ENCODE assay signal across 9 mouse cellular contexts in the genomic region with DNA sequence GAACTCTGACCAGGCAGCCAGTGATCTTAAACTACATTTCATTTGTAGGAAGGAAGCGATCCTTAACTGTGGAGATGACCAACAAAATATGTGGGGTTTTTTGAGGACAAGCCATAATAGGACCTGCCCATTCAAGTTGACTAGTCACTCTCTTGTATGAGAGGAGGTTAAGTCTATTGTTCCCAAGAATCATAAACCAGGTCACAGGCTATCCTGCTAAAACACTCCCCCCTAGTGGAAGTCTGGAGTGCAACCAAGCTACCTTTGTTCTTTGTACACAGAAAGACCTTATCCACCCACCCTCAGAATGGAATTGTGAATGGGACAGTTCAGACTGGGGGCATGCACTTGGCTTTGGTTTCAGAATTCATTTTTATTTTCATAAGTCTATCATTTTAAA. TPM values are rescaled to one million over a fixed set of nuclear protein-coding genes. Genes with fewer than 3 reads are reported as not detected.
DNase-seq lines count a peak whose midpoint lies in the region; TF ChIP-seq lines count a peak whose summit lies in the region.
"Had no signal": no experiment of that assay in that cellular context is flagged by ENCODE, and none has a peak within 500 bp of the region (broad histone marks: within the 10 kb centered on the region; RNA-seq: fewer than 3 reads in every experiment).

No protein-coding gene starts in this region.

- H3K4me1 ChIP-seq in heart, embryonic 10.5 days, result peaks cover 18% of the 10 kb centered on the region

- TF ChIP-seq CTCF in brain, embryonic 14.5 days (IDR thresholded peaks at IDR 0.05; ENCODE audit: borderline replicate concordance, extremely low read depth, insufficient read depth, insufficient read length), result peak; percentile 56; the same call in 1 of the 2 replicates

- H3K27ac ChIP-seq in heart, embryonic 10.5 days, result no peak overlapping the region
- H3K27ac ChIP-seq: limb, embryonic 12.5 days had no signal

- TF ChIP-seq POLR2A in brain, embryonic 14.5 days (IDR thresholded peaks at IDR 0.05; ENCODE audit: borderline replicate concordance, extremely low read depth, insufficient read depth, insufficient read length, poor library complexity, severe bottlenecking), result no peak

- no peaks in the 10 kb centered on the region for H3K27me3 ChIP-seq in heart, embryonic 10.5 days (ENCODE audit: insufficient read depth, poor library complexity, severe bottlenecking)
- H3K27me3 ChIP-seq: limb, embryonic 12.5 days had no signal

- WGBS in heart, embryonic 10.5 days, result 79% methylated on average over 1 of the region's 1 CpGs

- no peak overlapping the region for H3K4me3 ChIP-seq in heart, embryonic 10.5 days
- H3K4me3 ChIP-seq: limb, embryonic 12.5 days had no signal

- H3K36me3 ChIP-seq in heart, embryonic 10.5 days, result peaks cover 44% of the 10 kb centered on the region

- H3K9me3 ChIP-seq in heart, embryonic 10.5 days, result no peaks in the 10 kb centered on the region
- H3K9me3 ChIP-seq: limb, embryonic 12.5 days had no signal

- peak; percentile 61 to 73 for DNase-seq in heart, adult 18-20 months
- DNase-seq in heart, embryonic 10.5 days (ENCODE audit: low spot score), result no peak
- DNase-seq in B cell, adult 2 months, result peak; percentile 32 to 34
- DNase-seq in brain, embryonic 14.5 days (ENCODE audit: low read depth), result peak; percentile 63
- peak; percentile 72 for DNase-seq in kidney, postnatal 14 days
- no peak for DNase-seq in urinary bladder, adult 2 months (ENCODE audit: low spot score)
- no peak for DNase-seq in layer of hippocampus, postnatal 25 days (ENCODE audit: extremely low spot score in 1 of 2, low spot score in 1 of 2)
- DNase-seq in right cerebral cortex, adult 2 months (ENCODE audit: low spot score in 2 of 2), result no peak

RNA-seq across cellular contexts. Expression of a gene that starts 49.7 kb away (rescaled TPM):
- 10 to 100 TPM; 41.4 to 43.0 TPM for total RNA-seq in heart, adult 18-20 months (2021)
- polyA plus RNA-seq in heart, embryonic 10.5 days (2016; fragmentation: Nextera tagmentation; extraction: Ambion mirVana), result 114 TPM in 2 replicates
- 16.7 and 23.9 TPM in 2 replicates for polyA plus RNA-seq in brain, embryonic 14.5 days (2012; rRNA removed)
- 24.4 and 27.2 TPM in 2 replicates for polyA plus RNA-seq in urinary bladder, adult 2 months (2012; rRNA removed)
- 10 to 100 TPM; 80.0 to 81.9 TPM for total RNA-seq in layer of hippocampus, postnatal 25 days (2021)

Comparison
In these comparisons a context has a peak if more than half of its experiments do, and no peak if none do; other contexts are left out.
1. DNase-seq: peak in heart, adult 18-20 months (2 of 2), B cell, adult 2 months (2 of 2), brain, embryonic 14.5 days (single experiment) and kidney, postnatal 14 days (single experiment); none in heart, embryonic 10.5 days (single experiment), urinary bladder, adult 2 months (single experiment), layer of hippocampus, postnatal 25 days (0 of 2) and right cerebral cortex, adult 2 months (0 of 2).